Mouse (Mus musculus) erythroblast, embryonic 14.5 days (primary cell): ENCODE measurements around the gene Prkcb. TPM values are rescaled to one million over a fixed set of nuclear protein-coding genes. Genes with fewer than 3 reads are reported as not detected.
"Not testable (repeated sequence)": the region's sequence is repeated elsewhere in the genome, so short reads cannot be mapped to it uniquely, and the experiment has no call there.

Experiments
- H3K27me3 ChIP-seq: 2 replicates; pipeline ENCODE4 v1.6.1; 2012; ENCODE audit warnings: inconsistent platforms; ENCODE audit not compliant: control insufficient read depth
- H3K36me3 ChIP-seq: 2 replicates; pipeline ENCODE4 v1.6.1; 2012; ENCODE audit warnings: mild to moderate bottlenecking, inconsistent platforms; ENCODE audit not compliant: control insufficient read depth
- H3K4me1 ChIP-seq: 2 replicates; pipeline ENCODE4 v1.6.1; 2012; ENCODE audit warnings: inconsistent platforms; ENCODE audit not compliant: control insufficient read depth
- H3K4me3 ChIP-seq: replicated peaks from 2 replicates; pipeline ENCODE3; 2012; ENCODE audit warnings: moderate library complexity, mild to moderate bottlenecking, inconsistent platforms
- H3K9me3 ChIP-seq: 2 replicates; pipeline ENCODE4 v1.6.1; 2012; ENCODE audit warnings: low read length, inconsistent platforms, mixed read lengths; ENCODE audit not compliant: control insufficient read depth
- GATA1 ChIP-seq: IDR thresholded peaks from 2 replicates; pipeline ENCODE4 v1.6.1; 2012; ENCODE audit warnings: low read length, inconsistent platforms, mixed read lengths
- TAL1 ChIP-seq: IDR thresholded peaks from 3 replicates; pipeline ENCODE4 v1.6.1; 2012; ENCODE audit warnings: low read length, inconsistent platforms, mixed read lengths
- polyA plus RNA-seq: library from polyadenylated mRNA; stranded (reverse); fragments of >175 nt; gene quantifications from 2 replicates; pipeline ENCODE4 v1.2.3, GENCODE M21; 2012

The Prkcb gene
- polyA plus RNA-seq, result 0.04 TPM in 1 of 2 replicates, not detected in the other

DNA sequence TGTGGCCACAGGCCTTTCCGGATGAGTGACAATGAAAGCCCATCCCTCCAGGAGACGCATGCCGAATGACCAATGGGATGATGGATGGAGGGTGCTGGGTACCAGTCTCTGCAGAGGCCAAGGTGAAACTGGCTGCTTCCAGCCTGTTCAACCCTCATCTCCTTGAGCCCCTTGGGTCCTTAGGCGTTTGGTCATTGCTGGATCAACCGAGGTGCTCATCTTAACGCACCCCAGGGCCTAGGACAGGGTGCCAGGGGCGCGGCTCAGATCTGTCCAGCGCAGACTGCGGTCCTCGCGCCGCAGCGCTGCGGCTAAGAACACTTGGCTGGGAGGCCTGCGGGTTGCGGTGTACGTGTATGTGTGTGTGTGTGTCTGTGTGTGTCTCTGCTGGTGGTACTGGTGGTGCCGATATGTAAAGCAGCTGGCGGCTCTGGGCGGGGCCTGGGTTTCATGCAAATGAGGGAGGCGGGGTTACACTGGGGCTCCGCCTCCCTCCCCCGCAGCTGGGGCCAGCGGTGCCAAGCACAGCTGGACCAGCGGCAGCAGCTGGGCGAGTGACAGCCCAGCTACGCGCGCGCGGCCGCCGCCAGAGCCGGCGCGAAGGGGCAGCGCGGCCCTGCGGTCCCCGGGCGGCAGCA lies at the start of gene Prkcb:
Gene Prkcb (plus strand): TSS at position 147 of the 638 bp plus-strand sequence.
- Histone ChIP-seq H3K4me3 (peak within 1 kb of the TSS; percentile 38), H3K4me1 (peaks cover 4% of the 10 kb centered on the region), H3K27me3 (peaks cover 41% of the 10 kb centered on the region), H3K36me3 (no peaks in the 10 kb centered on the region), H3K9me3 (no peaks in the 10 kb centered on the region; the same call in 1 of the 2 replicates)
- TF ChIP-seq GATA1 (no peak), TAL1 (no peak)

DNA sequence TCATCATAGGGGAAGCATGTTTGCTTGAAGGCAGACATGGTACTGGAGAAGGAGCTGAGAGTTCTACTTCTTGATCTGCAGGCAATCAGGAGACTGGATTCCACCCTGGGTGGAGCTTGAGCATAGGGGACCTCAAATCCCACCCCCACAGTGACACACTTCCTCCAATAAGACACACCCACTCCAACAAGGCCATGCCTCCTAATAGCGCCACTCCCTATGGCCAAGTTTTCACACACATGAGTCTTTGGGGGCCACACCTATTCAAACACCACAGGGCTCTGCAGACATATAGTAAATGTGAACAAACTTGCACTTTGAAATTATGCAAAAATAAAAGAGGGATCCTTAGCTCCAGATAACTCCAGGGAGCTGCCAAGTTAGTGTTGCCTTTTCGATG lies 49.6 kb upstream of the Prkcb start:
- H3K4me3 ChIP-seq, result no peak overlapping the region
- no peak for TF ChIP-seq TAL1
- TF ChIP-seq GATA1, result no peak
- no peaks in the 10 kb centered on the region for H3K4me1 ChIP-seq
- H3K36me3 ChIP-seq, result no peaks in the 10 kb centered on the region
- no peaks in the 10 kb centered on the region for H3K9me3 ChIP-seq
- no peaks in the 10 kb centered on the region for H3K27me3 ChIP-seq

DNA sequence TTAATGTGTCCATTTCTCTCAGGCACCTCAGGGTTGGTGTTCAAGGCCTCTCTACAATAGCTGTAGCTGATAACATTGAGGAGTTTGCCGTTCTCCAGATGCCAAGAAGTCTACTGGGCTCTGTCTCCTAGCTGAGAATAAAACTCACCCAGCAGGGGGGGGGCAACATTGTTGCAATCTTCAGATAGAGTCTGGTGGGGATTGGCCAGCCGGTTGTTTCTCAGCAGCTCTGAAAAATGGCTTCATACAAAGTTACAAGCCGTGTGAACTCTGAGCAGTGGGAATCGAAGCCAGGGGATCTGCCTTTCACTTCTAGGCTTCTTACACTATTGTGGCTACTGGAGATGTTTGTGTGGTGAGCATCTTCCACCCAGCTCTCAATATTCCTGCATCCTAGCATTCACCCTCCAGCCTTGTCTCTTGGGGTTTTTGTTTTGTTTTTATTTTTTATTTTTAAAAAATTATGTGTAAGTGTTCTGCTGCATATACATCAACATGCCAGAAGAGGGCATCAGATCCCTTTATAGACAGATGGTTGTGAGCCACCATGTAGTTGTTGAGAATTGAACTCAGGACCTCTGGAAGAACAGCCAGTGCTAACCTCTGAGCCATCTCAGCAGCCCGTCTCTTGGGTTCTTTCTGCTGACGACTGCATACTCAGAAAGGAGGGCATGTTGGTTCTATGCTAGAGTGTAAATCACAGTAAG lies 48.0 kb upstream of the Prkcb start:
- TF ChIP-seq GATA1 (no peak), TAL1 (no peak)
- H3K9me3 ChIP-seq, result no peaks in the 10 kb centered on the region
- H3K27me3 ChIP-seq, result no peaks in the 10 kb centered on the region
- no peak overlapping the region for H3K4me3 ChIP-seq
- no peaks in the 10 kb centered on the region for H3K36me3 ChIP-seq
- no peaks in the 10 kb centered on the region for H3K4me1 ChIP-seq

DNA sequence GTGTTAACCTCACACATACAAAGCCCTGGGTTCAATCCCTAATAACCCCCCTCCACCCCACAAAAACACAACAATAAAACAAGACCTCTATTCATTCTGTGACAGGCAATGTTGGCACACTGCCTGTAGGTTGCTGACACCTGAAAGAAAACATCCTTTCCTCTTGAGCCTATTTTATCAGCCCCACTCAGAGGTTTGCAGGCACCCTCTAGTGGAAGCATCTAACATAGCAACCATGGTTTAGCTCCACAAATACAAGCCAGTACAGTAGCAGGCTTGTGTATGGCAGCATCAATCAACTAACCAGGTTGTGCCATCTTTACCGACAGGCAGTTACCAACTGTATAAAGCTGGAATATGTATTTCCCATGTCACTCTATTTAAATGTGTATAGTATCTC lies 46.3 kb upstream of the Prkcb start:
- no peaks in the 10 kb centered on the region for H3K9me3 ChIP-seq
- H3K4me1 ChIP-seq, result no peaks in the 10 kb centered on the region
- H3K4me3 ChIP-seq, result no peak overlapping the region
- no peaks in the 10 kb centered on the region for H3K36me3 ChIP-seq
- H3K27me3 ChIP-seq, result no peaks in the 10 kb centered on the region
- TF ChIP-seq TAL1 (no peak), GATA1 (no peak)

DNA sequence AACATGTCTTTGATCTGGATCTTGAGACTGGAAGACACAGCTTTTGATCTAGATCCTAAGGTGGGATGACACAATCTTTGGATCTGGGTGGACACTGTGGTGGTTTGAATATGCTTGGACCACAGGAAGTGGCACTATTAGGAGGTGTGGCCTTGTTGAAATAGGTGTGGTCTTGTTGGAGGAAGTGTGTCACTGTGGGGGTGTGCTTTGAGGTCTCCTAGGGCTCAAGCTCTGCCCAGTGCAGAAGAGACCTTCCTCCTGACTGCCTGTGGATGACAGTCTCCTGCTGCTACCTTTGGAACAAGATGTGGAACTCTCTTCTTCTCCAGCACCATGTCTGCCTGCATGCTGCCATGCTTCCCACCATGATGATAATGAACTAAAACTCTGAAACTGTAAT lies 45.8 kb upstream of the Prkcb start:
- not testable (repeated sequence) for H3K36me3 ChIP-seq, H3K4me1 ChIP-seq, H3K27me3 ChIP-seq, H3K4me3 ChIP-seq, H3K9me3 ChIP-seq

DNA sequence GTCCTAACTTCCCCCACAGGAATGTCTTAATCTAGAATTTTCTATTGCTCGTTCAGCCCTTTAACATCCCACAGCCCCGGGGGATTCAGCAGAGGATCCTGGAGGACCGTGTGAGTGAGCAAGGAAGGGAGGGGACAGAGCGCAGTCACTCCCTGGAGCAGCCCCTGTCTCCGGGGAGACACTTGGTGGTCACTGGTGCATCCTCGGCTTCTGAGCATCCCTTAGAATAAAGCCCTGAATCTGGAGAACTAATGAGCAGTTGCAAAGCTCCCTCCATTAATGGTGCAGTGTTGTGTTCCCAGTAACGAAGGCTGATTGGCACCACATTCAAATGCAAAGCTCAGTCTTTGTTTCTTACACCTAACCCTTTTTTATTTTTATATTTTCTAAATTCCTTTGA lies 44.4 kb upstream of the Prkcb start:
- no peaks in the 10 kb centered on the region for H3K36me3 ChIP-seq
- no peak overlapping the region for H3K4me3 ChIP-seq
- no peaks in the 10 kb centered on the region for H3K27me3 ChIP-seq
- no peaks in the 10 kb centered on the region for H3K9me3 ChIP-seq
- TF ChIP-seq TAL1, result no peak
- TF ChIP-seq GATA1, result no peak
- no peaks in the 10 kb centered on the region for H3K4me1 ChIP-seq

DNA sequence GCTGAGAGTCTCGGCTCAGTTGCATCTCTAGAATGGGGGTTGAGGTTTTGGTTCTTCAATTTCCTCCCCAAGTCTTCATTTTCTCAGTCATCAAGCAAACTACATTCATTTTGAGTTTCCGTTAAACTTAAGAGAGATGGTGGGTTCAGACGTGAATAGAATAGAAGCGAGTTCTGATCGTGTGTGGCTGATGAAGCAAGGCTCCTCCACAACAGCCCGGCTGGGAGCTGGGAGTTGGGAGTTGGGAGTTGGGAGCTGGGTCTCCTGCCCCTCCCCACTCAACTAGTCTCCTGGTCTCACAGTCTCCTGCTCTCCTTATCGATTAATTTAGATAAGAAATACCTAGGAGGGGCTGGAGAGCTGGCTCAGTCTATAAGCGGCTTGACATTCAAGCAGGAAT lies 44.0 kb upstream of the Prkcb start:
- Histone ChIP-seq H3K27me3 (no peaks in the 10 kb centered on the region), H3K4me3 (no peak overlapping the region), H3K9me3 (no peaks in the 10 kb centered on the region), H3K4me1 (no peaks in the 10 kb centered on the region), H3K36me3 (no peaks in the 10 kb centered on the region)
- no peak for TF ChIP-seq GATA1
- no peak for TF ChIP-seq TAL1

DNA sequence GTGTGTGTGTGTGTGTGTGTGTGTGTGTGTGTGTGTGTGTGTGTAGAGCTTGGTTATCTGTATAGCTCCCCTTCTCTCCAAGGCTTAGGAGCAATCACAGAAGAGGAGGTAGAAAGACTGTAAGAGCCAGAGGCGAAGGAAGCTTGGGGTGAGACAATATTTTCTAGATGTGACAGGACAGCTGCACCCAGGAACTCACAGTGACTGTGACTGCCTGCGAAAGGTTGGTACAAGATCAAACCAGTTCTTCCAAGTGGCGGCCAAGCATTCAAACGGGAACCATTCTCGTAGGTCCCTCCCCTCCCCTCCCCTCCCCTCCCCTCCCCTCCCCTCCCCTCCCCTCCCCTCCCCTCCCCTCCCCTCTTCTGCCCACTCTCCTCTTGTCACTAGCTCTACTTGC lies 42.6 kb upstream of the Prkcb start:
- Histone ChIP-seq H3K36me3 (no peaks in the 10 kb centered on the region), H3K9me3 (no peaks in the 10 kb centered on the region), H3K4me3 (no peak overlapping the region), H3K27me3 (no peaks in the 10 kb centered on the region), H3K4me1 (no peaks in the 10 kb centered on the region)
- TF ChIP-seq GATA1, result no peak
- no peak for TF ChIP-seq TAL1

DNA sequence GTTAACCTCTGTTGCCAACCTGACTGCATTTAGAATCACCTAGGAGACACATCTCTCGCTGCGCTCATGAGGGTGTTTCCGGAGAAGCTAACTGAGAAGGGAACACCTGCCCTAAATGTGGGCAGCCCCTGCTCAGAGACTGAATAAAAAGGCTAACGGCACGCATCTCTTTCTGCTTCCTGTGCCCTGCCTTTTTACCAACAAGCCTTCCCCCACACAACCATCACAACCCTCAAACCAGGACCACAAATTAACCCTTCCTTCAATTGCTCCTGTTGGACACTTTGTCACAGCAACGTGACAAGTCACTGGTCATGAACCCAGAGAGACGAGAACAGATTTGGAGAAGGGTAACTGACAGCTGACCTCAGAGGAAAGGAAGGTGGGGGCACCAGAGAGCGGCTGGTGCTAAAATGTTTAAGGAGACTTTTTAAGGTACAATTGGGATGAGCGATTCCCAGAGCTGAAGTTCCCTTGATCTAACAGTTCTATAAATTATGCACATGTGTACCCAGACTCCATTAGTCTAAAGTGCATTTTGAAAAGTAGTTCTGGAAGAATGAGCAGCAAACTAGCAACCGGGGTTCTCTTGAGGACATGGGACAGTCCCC lies 41.2 kb upstream of the Prkcb start:
- Histone ChIP-seq H3K36me3 (no peaks in the 10 kb centered on the region), H3K4me1 (no peaks in the 10 kb centered on the region), H3K27me3 (no peaks in the 10 kb centered on the region), H3K9me3 (no peaks in the 10 kb centered on the region), H3K4me3 (no peak overlapping the region)
- TF ChIP-seq GATA1 (no peak), TAL1 (no peak)
